Comparison of ENCODE assay signal across 8 mouse cellular contexts in the genomic region with DNA sequence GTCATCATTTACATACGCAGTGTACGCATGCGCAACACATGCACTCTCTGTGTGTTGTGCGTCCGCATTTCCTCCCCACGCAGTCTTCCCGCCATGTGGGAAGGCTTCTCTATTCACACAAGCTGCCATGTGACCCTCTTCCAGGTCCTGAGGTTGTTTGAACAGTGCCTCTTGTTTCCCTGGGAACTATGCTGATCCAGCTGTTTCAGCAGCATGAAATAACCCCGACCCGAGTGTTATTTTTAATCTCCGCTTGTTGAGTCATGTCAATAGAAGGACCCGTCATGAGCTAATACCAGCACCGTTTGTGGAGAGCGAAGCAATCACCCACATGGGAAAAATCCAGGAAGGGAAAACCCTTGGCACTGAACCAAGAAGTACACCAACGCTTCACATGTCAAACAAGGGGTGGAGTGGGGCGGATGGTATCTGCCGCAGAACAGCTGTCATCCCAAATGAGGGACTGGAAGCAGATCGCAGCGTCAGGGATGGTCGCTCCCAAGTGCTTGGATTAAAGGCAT. TPM values are rescaled to one million over a fixed set of nuclear protein-coding genes. Genes with fewer than 3 reads are reported as not detected.
DNase-seq lines count a peak whose midpoint lies in the region; ATAC-seq and TF ChIP-seq lines count a peak whose summit lies in the region.

No protein-coding gene starts in this region.

- H3K27ac ChIP-seq in forebrain, postnatal 0 days (ENCODE audit: low read depth, low read length) = no peak overlapping the region
- no peak overlapping the region for H3K27ac ChIP-seq in forebrain, embryonic 10.5 days
- no peak overlapping the region for H3K27ac ChIP-seq in hindbrain, embryonic 15.5 days (replicated peaks)

- no peak overlapping the region for H3K4me3 ChIP-seq in forebrain, postnatal 0 days (ENCODE audit: low read depth, low read length)
- H3K4me3 ChIP-seq in forebrain, embryonic 10.5 days = no peak overlapping the region
- H3K4me3 ChIP-seq in hindbrain, embryonic 15.5 days = no peak overlapping the region

- peak; percentile 29 for DNase-seq in forebrain, postnatal 0 days
- no peak for DNase-seq in forebrain, embryonic 10.5 days (ENCODE audit: extremely low spot score, low spot score)
- DNase-seq in fibroblast of lung, adult 2 months (ENCODE audit: low read depth) = peak; percentile 73
- DNase-seq in layer of hippocampus, postnatal 25 days (ENCODE audit: extremely low spot score in 1 of 2, low spot score in 1 of 2) = peak; percentile 29 to 46
- peak; percentile 71 for DNase-seq in lung, postnatal 25 days (ENCODE audit: low spot score)
- DNase-seq in thymus, postnatal 10 days (ENCODE audit: low spot score in 2 of 2) = no peak

- no peaks in the 10 kb centered on the region for H3K4me1 ChIP-seq in forebrain, postnatal 0 days (ENCODE audit: insufficient read depth)
- peaks cover 36% of the 10 kb centered on the region for H3K4me1 ChIP-seq in forebrain, embryonic 10.5 days
- H3K4me1 ChIP-seq in hindbrain, embryonic 15.5 days (replicated peaks) = peaks cover 5% of the 10 kb centered on the region

- H3K4me2 ChIP-seq in forebrain, postnatal 0 days (ENCODE audit: low read depth) = no peak overlapping the region
- H3K4me2 ChIP-seq in hindbrain, embryonic 15.5 days = no peak overlapping the region

- no peaks in the 10 kb centered on the region for H3K27me3 ChIP-seq in forebrain, postnatal 0 days (ENCODE audit: insufficient read depth, low read length)
- H3K27me3 ChIP-seq in forebrain, embryonic 10.5 days (ENCODE audit: poor library complexity, severe bottlenecking) = peaks cover 3% of the 10 kb centered on the region; the same call in 1 of the 2 replicates
- H3K27me3 ChIP-seq in hindbrain, embryonic 15.5 days = 0 out of 2 replicates have a peak, but pooled peaks cover 3% of the 10 kb centered on the region

- no peak for TF ChIP-seq CTCF in forebrain, postnatal 0 days (IDR thresholded peaks at IDR 0.05; ENCODE audit: low read depth)

- WGBS in forebrain, postnatal 0 days = 56% methylated on average over 19 of the region's 19 CpGs
- 94% methylated on average over 19 of the region's 19 CpGs for WGBS in forebrain, embryonic 10.5 days
- WGBS in hindbrain, embryonic 15.5 days = 52% methylated on average over 19 of the region's 19 CpGs

- no peaks in the 10 kb centered on the region for H3K9me3 ChIP-seq in forebrain, postnatal 0 days (ENCODE audit: low read length)
- no peaks in the 10 kb centered on the region for H3K9me3 ChIP-seq in forebrain, embryonic 10.5 days
- no peaks in the 10 kb centered on the region for H3K9me3 ChIP-seq in hindbrain, embryonic 15.5 days

- H3K9ac ChIP-seq in forebrain, postnatal 0 days = no peak overlapping the region
- no peak overlapping the region for H3K9ac ChIP-seq in hindbrain, embryonic 15.5 days

- no peaks in the 10 kb centered on the region for H3K36me3 ChIP-seq in forebrain, postnatal 0 days (ENCODE audit: insufficient read depth)
- no peaks in the 10 kb centered on the region for H3K36me3 ChIP-seq in forebrain, embryonic 10.5 days (replicated peaks)
- H3K36me3 ChIP-seq in hindbrain, embryonic 15.5 days = no peaks in the 10 kb centered on the region

- 0 out of 2 replicates have a peak, but pooled peaks have one; percentile 18 for ATAC-seq in forebrain, postnatal 0 days
- ATAC-seq in hindbrain, embryonic 15.5 days (ENCODE audit: low FRiP score, low read depth) = peak; percentile 45; the same call in 1 of the 2 replicates
- ATAC-seq in megakaryocyte-erythroid progenitor cell, adult 5-6 weeks (replicated peaks; ENCODE audit: low FRiP score, low TSS enrichment, poor library complexity, severe bottlenecking) = no peak

RNA-seq across cellular contexts. Expression of gene Cmtm7, which starts 23.6 kb away (rescaled TPM):
- 4.9 and 6.0 TPM in 2 replicates for total RNA-seq in forebrain, postnatal 0 days (2014; rRNA removed)
- polyA plus RNA-seq in forebrain, postnatal 0 days (2015; fragmentation: Nextera tagmentation; extraction: Ambion mirVana) = 9.5 and 11.6 TPM in 2 replicates
- 76.9 and 78.7 TPM in 2 replicates for polyA plus RNA-seq in forebrain, embryonic 10.5 days (2016; fragmentation: Nextera tagmentation; extraction: Ambion mirVana)
- polyA plus RNA-seq in hindbrain, embryonic 15.5 days (2015; fragmentation: Nextera tagmentation; extraction: Ambion mirVana) = 11.5 and 16.8 TPM in 2 replicates
- 1 to 10 TPM; 4.9 to 5.1 TPM for total RNA-seq in layer of hippocampus, postnatal 25 days (2021)
- total RNA-seq in megakaryocyte-erythroid progenitor cell, adult 5-6 weeks (2014; fragmentation: Nextera tagmentation) = 189 and 199 TPM in 2 replicates
- total RNA-seq in megakaryocyte-erythroid progenitor cell, adult 5-6 weeks (2017) = 144 and 195 TPM in 2 replicates

RNA-seq across cellular contexts. Expression of gene Cmtm8, which starts 38.7 kb away (rescaled TPM):
- 1.2 and 2.1 TPM in 2 replicates for total RNA-seq in forebrain, postnatal 0 days (2014; rRNA removed)
- polyA plus RNA-seq in forebrain, postnatal 0 days (2015; fragmentation: Nextera tagmentation; extraction: Ambion mirVana) = 6.0 and 6.2 TPM in 2 replicates
- 22.8 and 23.0 TPM in 2 replicates for polyA plus RNA-seq in forebrain, embryonic 10.5 days (2016; fragmentation: Nextera tagmentation; extraction: Ambion mirVana)
- 7.5 and 8.6 TPM in 2 replicates for polyA plus RNA-seq in hindbrain, embryonic 15.5 days (2015; fragmentation: Nextera tagmentation; extraction: Ambion mirVana)
- total RNA-seq in layer of hippocampus, postnatal 25 days (2021) = 1 to 10 TPM; 1.8 to 2.0 TPM
- 1.5 TPM in 1 of 2 replicates, not detected in the other for total RNA-seq in megakaryocyte-erythroid progenitor cell, adult 5-6 weeks (2014; fragmentation: Nextera tagmentation)
- total RNA-seq in megakaryocyte-erythroid progenitor cell, adult 5-6 weeks (2017) = 1.1 TPM in 1 of 2 replicates, not detected in the other

Comparison
In these comparisons a context has a peak if more than half of its experiments do, and no peak if none do; other contexts are left out.
1. DNase-seq: peak in forebrain, postnatal 0 days (single experiment), fibroblast of lung, adult 2 months (single experiment), layer of hippocampus, postnatal 25 days (2 of 2) and lung, postnatal 25 days (single experiment); none in forebrain, embryonic 10.5 days (single experiment) and thymus, postnatal 10 days (0 of 2).
2. RNA of gene Cmtm7, which starts 23.6 kb away (total RNA-seq): 144 to 199 TPM in megakaryocyte-erythroid progenitor cell, adult 5-6 weeks; 4.9 to 6.0 TPM in forebrain, postnatal 0 days and 4.9 to 5.1 TPM in layer of hippocampus, postnatal 25 days; every median in the first group is over 10 times any median in the second.